Mouse (Mus musculus): Measurements from ENCODE around the gene Appl2.

Appl2 gene

GRCm38 (mm10) chr10:83631775-83632174, 16.8 kb downstream of the Appl2 start:
- DNase-seq (ENCODE audit: low spot score): no peak

GRCm38 (mm10) chr10:83630899-83631298, 17.6 kb downstream of the Appl2 start:
- peak; percentile 61 for DNase-seq (ENCODE audit: low spot score)

GRCm38 (mm10) chr10:83629878-83630277, 18.7 kb downstream of the Appl2 start:
- no peak for DNase-seq (ENCODE audit: low spot score)

GRCm38 (mm10) chr10:83629190-83629781, 19.3 kb downstream of the Appl2 start:
- DNase-seq (ENCODE audit: low spot score): no peak

GRCm38 (mm10) chr10:83628241-83628640, 20.3 kb downstream of the Appl2 start:
- no peak for DNase-seq (ENCODE audit: low spot score)

- DNase-seq (ENCODE audit: low spot score): no peak
Measured at GRCm38 (mm10) chr10:83627113-83627687, 21.3 kb downstream of the Appl2 start.

GRCm38 (mm10) chr10:83624841-83625240, 23.7 kb downstream of the Appl2 start:
- no peak for DNase-seq (ENCODE audit: low spot score)

GRCm38 (mm10) chr10:83624065-83624464, 24.5 kb downstream of the Appl2 start:
- no peak for DNase-seq (ENCODE audit: low spot score)

GRCm38 (mm10) chr10:83620350-83621055, 28.0 kb downstream of the Appl2 start:
- DNase-seq (ENCODE audit: low spot score): peak; percentile 35

- DNase-seq (ENCODE audit: low spot score): no peak
Measured at GRCm38 (mm10) chr10:83618819-83619440, 29.6 kb downstream of the Appl2 start.

GRCm38 (mm10) chr10:83617366-83617765, 31.2 kb downstream of the Appl2 start:
- no peak for DNase-seq (ENCODE audit: low spot score)

- no peak for DNase-seq (ENCODE audit: low spot score)
Measured at GRCm38 (mm10) chr10:83612648-83613215, 35.8 kb downstream of the Appl2 start.

- no peak for DNase-seq (ENCODE audit: low spot score)
Measured at GRCm38 (mm10) chr10:83611863-83612262, 36.7 kb downstream of the Appl2 start.

GRCm38 (mm10) chr10:83610518-83610917, 38.0 kb downstream of the Appl2 start:
- DNase-seq (ENCODE audit: low spot score): no peak

GRCm38 (mm10) chr10:83608596-83608995, 39.9 kb downstream of the Appl2 start:
- DNase-seq (ENCODE audit: low spot score): no peak

- DNase-seq (ENCODE audit: low spot score): no peak
Measured at GRCm38 (mm10) chr10:83607111-83607510, 41.4 kb downstream of the Appl2 start.

GRCm38 (mm10) chr10:83605637-83606183, 42.8 kb downstream of the Appl2 start:
- DNase-seq (ENCODE audit: low spot score): no peak

- DNase-seq (ENCODE audit: low spot score): no peak
Measured at GRCm38 (mm10) chr10:83603956-83604564, 44.5 kb downstream of the Appl2 start.

- no peak for DNase-seq (ENCODE audit: low spot score)
Measured at GRCm38 (mm10) chr10:83600650-83601049, 47.9 kb downstream of the Appl2 start.

GRCm38 (mm10) chr10:83594526-83594925, 54.0 kb downstream of the Appl2 start:
- DNase-seq (ENCODE audit: low spot score): peak; percentile 28

- peak; percentile 37 for DNase-seq (ENCODE audit: low spot score)
Measured at GRCm38 (mm10) chr10:83592616-83593015, 55.9 kb downstream of the Appl2 start.

GRCm38 (mm10) chr10:83590801-83591200, 57.7 kb downstream of the Appl2 start:
- no peak for DNase-seq (ENCODE audit: low spot score)

Data from layer of hippocampus, adult 11-12 months (tissue).